Mouse (Mus musculus) splenic B cell, adult 2 months (primary cell): ENCODE results near the gene Mcur1.
A peak's percentile ranks its signal among the peaks of the same experiment; 100 is the strongest.

Experiments
- DNase-seq: peaks from one replicate; pipeline ENCODE4 v3.0.0-alpha.2; 2011; ENCODE audit warnings: low read depth, low spot score
- H3K27me3 ChIP-seq: 2 replicates; pipeline ENCODE4 v1.6.1; 2012; ENCODE audit warnings: mild to moderate bottlenecking, low read length, moderate library complexity, mixed read lengths; ENCODE audit not compliant: control insufficient read depth, poor library complexity, insufficient read depth, severe bottlenecking
- H3K36me3 ChIP-seq: 2 replicates; pipeline ENCODE4 v1.6.1; 2012; ENCODE audit warnings: mild to moderate bottlenecking, low read length, moderate library complexity, mixed read lengths; ENCODE audit not compliant: control insufficient read depth, poor library complexity, insufficient read depth, severe bottlenecking

Mcur1 gene

GRCm38 (mm10) chr13:43524491-43525362 lies 35.3 kb downstream of the Mcur1 start:
- DNase-seq, result no peak
- Histone ChIP-seq H3K27me3 (no peaks in the 10 kb centered on the region; the same call in 1 of the 2 replicates), H3K36me3 (no peaks in the 10 kb centered on the region)

GRCm38 (mm10) chr13:43523906-43524480 lies 36.0 kb downstream of the Mcur1 start:
- no peak for DNase-seq
- H3K27me3 ChIP-seq, result no peaks in the 10 kb centered on the region; the same call in 1 of the 2 replicates

GRCm38 (mm10) chr13:43521940-43522339 lies 38.1 kb downstream of the Mcur1 start:
- DNase-seq, result no peak
- Histone ChIP-seq H3K36me3 (no peaks in the 10 kb centered on the region), H3K27me3 (no peaks in the 10 kb centered on the region)

More at GRCm38 (mm10) chr13:43523906-43524480, 36.0 kb downstream of the Mcur1 start:
- no peaks in the 10 kb centered on the region for H3K36me3 ChIP-seq

GRCm38 (mm10) chr13:43519251-43519650 lies 40.7 kb downstream of the Mcur1 start:
- no peak for DNase-seq
- Histone ChIP-seq H3K36me3 (no peaks in the 10 kb centered on the region), H3K27me3 (no peaks in the 10 kb centered on the region)

GRCm38 (mm10) chr13:43517371-43517770 lies 42.6 kb downstream of the Mcur1 start:
- Histone ChIP-seq H3K36me3 (no peaks in the 10 kb centered on the region), H3K27me3 (no peaks in the 10 kb centered on the region)
- DNase-seq, result no peak

GRCm38 (mm10) chr13:43516931-43517330 lies 43.1 kb downstream of the Mcur1 start:
- no peaks in the 10 kb centered on the region for H3K36me3 ChIP-seq
- no peak for DNase-seq
- H3K27me3 ChIP-seq, result no peaks in the 10 kb centered on the region

GRCm38 (mm10) chr13:43516119-43516518 lies 43.9 kb downstream of the Mcur1 start:
- H3K36me3 ChIP-seq, result no peaks in the 10 kb centered on the region
- DNase-seq, result no peak
- no peaks in the 10 kb centered on the region for H3K27me3 ChIP-seq

- DNase-seq, result peak; percentile 56
- no peaks in the 10 kb centered on the region for H3K27me3 ChIP-seq
- no peaks in the 10 kb centered on the region for H3K36me3 ChIP-seq
Observed at GRCm38 (mm10) chr13:43514950-43515358, 45.0 kb downstream of the Mcur1 start.

GRCm38 (mm10) chr13:43512736-43513135 lies 47.3 kb downstream of the Mcur1 start:
- no peaks in the 10 kb centered on the region for H3K36me3 ChIP-seq
- H3K27me3 ChIP-seq, result no peaks in the 10 kb centered on the region
- no peak for DNase-seq

GRCm38 (mm10) chr13:43505798-43506197 lies 54.2 kb downstream of the Mcur1 start:
- Histone ChIP-seq H3K36me3 (no peaks in the 10 kb centered on the region), H3K27me3 (no peaks in the 10 kb centered on the region)
- DNase-seq, result no peak

- Histone ChIP-seq H3K27me3 (no peaks in the 10 kb centered on the region), H3K36me3 (no peaks in the 10 kb centered on the region)
- DNase-seq, result peak; percentile 61
Observed at GRCm38 (mm10) chr13:43503395-43503850, 56.6 kb downstream of the Mcur1 start.

- DNase-seq, result no peak
- Histone ChIP-seq H3K36me3 (no peaks in the 10 kb centered on the region), H3K27me3 (no peaks in the 10 kb centered on the region)
Observed at GRCm38 (mm10) chr13:43501601-43502000, 58.4 kb downstream of the Mcur1 start.

GRCm38 (mm10) chr13:43500483-43500850 lies 59.5 kb downstream of the Mcur1 start:
- DNase-seq, result no peak
- no peaks in the 10 kb centered on the region for H3K27me3 ChIP-seq
- no peaks in the 10 kb centered on the region for H3K36me3 ChIP-seq

- Histone ChIP-seq H3K36me3 (no peaks in the 10 kb centered on the region), H3K27me3 (no peaks in the 10 kb centered on the region)
- DNase-seq, result peak; percentile 22
Observed at GRCm38 (mm10) chr13:43499731-43500482, 60.1 kb downstream of the Mcur1 start.

- DNase-seq, result peak; percentile 25
- Histone ChIP-seq H3K36me3 (no peaks in the 10 kb centered on the region), H3K27me3 (no peaks in the 10 kb centered on the region)
Observed at GRCm38 (mm10) chr13:43498849-43499248, 61.1 kb downstream of the Mcur1 start.
